Mouse (Mus musculus): ENCODE measurements at regions not wholly inside any gene's neighbourhood (a gene's known extent, or its start where the extent isn't known, plus 50 kb on each side); places are given as distances from the start of the nearest gene placed in this dataset.
A peak's percentile ranks its signal among the peaks of the same experiment; 100 is the strongest.

GRCm38 (mm10) chr1:39099246-39099645 lies 94.3 kb upstream of the Npas2 start:
- no peak for DNase-seq (ENCODE audit: low spot score in 2 of 2)

DNA sequence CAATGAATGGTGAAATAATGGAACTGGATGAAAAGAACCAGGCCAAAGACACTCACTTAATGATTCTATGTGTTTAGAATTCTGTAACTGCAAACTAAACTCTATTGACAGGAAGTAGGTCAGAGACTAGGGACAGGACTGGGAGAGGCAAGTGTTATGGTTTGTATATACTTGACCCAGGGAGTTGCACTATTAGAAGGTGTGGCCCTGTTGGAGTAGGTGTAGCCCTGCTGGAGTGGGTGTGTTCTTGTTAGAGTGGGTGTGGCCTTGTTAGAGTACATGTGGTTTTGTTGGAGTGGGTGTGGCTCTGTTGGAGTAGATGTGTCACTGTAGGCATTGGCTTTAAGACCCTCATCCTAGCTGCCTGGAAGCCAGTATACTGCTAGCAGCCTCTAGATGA lies 93.0 kb upstream of the Npas2 start:
- no peak for DNase-seq (ENCODE audit: low spot score in 2 of 2)

- no peak for DNase-seq (ENCODE audit: low spot score in 2 of 2)
These were observed 91.2 kb upstream of the Npas2 start for GRCm38 (mm10) chr1:39102126-39102905.

DNA sequence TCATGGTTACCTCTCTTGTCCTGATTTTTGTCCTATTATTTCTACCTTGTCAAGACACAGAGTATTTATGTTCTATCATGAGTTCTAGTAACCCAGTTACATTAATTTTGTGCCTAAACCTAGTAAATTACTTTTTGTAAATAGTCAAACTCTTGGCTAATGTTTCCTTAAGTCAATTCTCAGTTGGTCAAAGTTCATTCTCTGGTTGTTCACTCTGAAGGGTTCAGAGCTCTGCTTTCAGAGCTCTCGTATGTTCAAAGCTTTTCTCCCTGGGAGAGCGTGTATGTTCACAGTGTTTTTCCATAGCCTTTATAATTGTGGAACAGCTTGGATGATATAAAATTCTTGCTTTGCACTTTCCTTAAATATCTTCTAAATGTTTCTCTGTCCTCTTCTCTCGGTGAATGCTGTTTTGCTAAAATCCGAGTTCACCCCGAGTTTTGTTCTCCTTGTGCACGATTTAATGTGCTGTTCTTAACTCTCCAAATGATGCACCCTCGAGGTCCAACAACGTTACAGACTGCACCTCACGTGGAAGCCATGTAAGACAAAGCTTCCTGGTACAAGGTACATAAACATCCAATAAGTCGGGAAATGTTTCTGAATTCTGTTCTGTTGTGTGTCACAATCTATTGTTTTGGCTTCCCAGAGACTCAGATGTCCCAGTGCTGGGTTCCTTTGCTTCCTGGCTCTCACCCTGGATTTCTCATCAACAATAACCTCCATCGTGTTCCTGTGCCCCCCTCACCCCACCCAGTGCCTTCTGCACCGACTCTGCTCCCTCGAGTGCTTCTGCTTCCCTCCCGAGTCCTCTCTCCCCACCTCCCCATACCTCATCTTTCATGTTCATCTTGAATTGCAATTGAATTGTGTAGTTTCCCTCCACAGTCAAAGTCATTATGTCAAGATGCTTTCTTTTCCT lies 90.3 kb upstream of the Npas2 start:
- DNase-seq (ENCODE audit: low spot score in 2 of 2): no peak

DNA sequence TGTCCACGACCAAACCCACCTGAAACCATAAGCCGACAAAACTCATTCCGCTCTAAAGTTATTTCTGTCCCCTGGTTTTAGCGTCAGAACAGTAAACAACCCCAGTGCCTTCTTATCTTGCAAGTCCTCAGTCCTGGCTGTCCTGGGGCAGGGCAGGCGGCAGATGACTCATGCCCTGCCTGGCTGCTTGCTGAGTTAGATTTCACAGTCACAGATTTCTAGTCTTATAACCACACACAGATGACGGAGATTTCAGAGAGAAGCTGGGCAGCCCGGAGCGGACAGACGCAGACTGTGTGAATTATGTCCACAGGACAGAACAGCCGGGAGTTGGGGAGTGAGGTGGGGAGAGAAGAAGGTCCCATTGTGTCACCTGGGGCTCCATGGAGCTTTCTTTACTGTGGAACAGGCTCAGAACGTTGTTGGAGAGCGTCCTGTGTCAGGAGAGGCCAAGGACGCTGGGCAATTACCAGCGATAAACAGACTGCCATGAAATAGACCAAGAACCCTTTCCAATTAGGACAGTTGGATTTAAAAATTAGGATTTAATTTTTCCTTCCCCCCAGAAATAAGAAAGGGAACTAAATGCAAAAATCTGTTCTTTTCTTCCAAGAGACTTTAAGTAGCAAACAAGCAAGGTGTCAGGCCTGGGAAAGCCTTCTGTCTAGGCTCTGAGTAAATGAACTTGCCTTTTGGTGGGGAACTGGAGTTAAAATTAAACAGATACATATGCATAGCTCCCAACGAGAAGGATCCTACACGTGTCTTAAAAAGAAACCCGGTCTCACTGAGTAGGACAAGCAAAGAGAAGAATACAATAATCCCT lies 87.8 kb upstream of the Npas2 start:
- DNase-seq (ENCODE audit: low spot score in 2 of 2): peak in 1 of 2 experiments; percentile 10

GRCm38 (mm10) chr1:39106372-39106643 lies 87.2 kb upstream of the Npas2 start:
- no peak for DNase-seq (ENCODE audit: low spot score in 2 of 2)

- DNase-seq (ENCODE audit: low spot score in 2 of 2): no peak
These were observed 86.9 kb upstream of the Npas2 start for GRCm38 (mm10) chr1:39106650-39107049.

DNA sequence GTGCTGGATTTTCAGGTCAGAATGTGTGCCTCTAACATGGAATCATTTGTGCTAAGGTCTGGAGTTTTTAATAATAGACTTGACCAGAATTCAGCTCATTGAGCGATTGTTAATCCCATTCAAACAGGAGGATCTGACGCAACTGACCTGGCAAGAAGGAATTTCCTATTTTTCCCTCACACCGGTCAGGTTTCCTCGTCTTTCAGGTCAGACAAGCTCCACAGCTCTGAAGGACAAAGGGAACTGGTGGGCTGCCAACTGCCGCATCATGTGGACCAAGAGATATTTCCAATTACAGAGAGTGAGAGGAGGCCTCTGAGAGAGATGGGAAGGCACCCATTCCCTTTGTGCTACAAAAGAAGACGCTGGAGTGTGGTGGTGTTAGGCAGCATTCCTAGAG lies 77.2 kb upstream of the Npas2 start:
- no peak for DNase-seq (ENCODE audit: low spot score in 2 of 2)

DNA sequence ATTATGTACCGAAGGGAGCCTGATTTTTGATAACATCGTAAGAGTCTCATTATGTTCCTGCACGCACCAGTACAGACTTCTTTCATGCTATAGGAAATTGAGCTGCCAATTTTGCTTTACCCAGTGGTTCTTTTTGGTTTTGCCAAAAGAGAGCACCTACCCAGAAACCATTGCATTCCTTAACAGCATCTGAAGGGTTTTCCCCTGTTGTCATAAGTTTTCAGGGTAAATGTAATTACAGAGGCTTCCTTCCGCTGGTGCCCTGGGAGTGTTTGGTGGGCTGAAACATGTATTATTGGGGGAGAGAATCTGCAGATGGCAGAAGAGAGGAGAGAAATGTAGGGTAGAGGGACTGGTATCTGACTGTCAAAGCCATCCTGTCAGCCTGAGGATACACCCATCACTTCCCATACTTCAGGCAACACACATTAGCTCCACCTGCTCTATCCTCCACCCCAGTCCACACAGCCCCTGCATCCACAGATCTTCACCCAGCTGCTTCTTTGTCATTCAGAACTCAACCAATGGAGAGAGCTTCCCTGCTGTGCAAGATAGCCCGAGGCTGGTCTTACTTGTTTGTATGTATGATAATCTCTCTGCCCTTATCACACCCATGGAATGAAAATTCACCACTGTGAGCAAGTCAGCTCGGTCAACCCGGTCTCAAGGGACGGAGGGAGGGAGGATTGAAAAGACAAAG lies 71.1 kb upstream of the Npas2 start:
- no peak for DNase-seq (ENCODE audit: low spot score in 2 of 2)

- no peak for DNase-seq (ENCODE audit: low spot score in 2 of 2)
These were observed 70.3 kb upstream of the Npas2 start for GRCm38 (mm10) chr1:39123081-39123812.

DNA sequence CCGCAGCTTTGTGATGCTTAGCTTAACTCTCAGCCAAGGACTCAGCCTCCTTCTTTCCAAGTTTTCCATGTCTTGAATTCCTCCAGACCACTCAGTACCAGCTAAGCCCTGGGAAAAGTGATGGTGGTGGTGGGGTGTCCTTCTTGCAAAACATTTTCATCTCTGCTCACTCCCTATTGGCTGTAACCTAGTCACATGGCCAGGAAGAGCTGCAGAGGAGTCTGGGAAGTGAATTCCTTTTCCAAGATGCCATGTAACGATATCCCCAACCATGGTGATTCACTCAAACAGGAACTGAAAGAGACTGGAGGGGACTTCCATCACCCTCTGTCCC lies 69.8 kb upstream of the Npas2 start:
- DNase-seq (ENCODE audit: low spot score in 2 of 2): no peak

DNA sequence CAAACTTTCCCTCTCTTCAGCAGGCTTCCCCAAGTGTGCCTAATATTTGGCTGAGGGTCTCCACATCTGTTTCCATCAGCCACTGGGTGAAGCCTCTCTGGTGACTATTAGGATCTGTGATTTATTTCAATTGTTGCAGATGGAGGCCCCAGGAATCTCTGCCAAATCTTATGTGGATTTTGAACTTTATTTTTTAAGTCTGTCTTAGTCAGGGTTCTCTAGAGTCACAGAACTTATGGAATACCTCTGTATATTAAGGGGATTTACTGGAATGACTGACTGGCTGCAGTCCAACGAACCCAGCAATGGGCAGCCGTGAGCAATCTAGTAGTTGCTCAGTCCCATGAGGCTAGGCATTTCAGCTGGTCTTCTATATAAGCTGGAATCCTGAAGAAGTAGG lies 59.0 kb upstream of the Npas2 start:
- no peak for DNase-seq (ENCODE audit: low spot score in 2 of 2)

- DNase-seq (ENCODE audit: low spot score in 2 of 2): no peak
These were observed 50.5 kb upstream of the Npas2 start for GRCm38 (mm10) chr1:39143054-39143453.

DNA sequence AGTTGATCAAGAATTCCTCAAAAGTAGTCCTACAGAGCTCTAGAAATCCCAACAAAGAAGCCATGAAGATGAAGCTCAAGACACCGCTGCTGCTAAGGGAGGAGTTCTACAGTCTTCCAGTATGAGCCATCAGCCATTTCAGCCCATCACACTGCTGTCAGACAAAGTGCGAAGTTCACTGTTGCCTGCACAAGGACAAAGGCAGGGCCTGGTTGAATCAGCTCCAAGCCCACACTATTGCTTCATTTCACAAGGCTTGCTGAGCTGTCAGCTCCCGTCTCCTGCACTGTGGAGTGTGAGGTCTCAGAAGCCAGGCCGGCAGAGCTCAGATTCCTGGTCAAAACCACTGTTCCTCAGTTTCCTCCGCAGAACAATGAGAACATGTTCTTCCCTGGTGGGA lies 49.9 kb upstream of the Npas2 start:
- DNase-seq (ENCODE audit: low spot score in 2 of 2): peak in 1 of 2 experiments; percentile 8
